In genomic region chr10:68103988-68104387, GRCm38 (mm10) we compare ENCODE assay signal across 10 mouse cellular contexts.
DNase-seq lines count a peak whose midpoint lies in the region; ATAC-seq lines count a peak whose summit lies in the region.
"Had no signal": no experiment of that assay in that cellular context is flagged by ENCODE, and none has a peak within 500 bp of the region (broad histone marks: within the 10 kb centered on the region; RNA-seq: fewer than 3 reads in every experiment).

No protein-coding gene starts in this region.

- H3K4me1 ChIP-seq in midbrain, embryonic 11.5 days (ENCODE audit: control insufficient read depth, insufficient read depth, low read length): peaks cover 5% of the 10 kb centered on the region; the same call in 1 of the 2 replicates
- H3K4me1 ChIP-seq in midbrain, embryonic 14.5 days (ENCODE audit: control insufficient read depth, insufficient read depth, low read length): peaks cover 31% of the 10 kb centered on the region
- H3K4me1 ChIP-seq in heart, embryonic 12.5 days (replicated peaks): peaks cover 39% of the 10 kb centered on the region

- H3K27me3 ChIP-seq in midbrain, embryonic 11.5 days (ENCODE audit: control insufficient read depth, insufficient read depth, low read length): no peaks in the 10 kb centered on the region
- H3K27me3 ChIP-seq in midbrain, embryonic 14.5 days (ENCODE audit: control insufficient read depth, insufficient read depth, low read length): no peaks in the 10 kb centered on the region
- H3K27me3 ChIP-seq in heart, embryonic 12.5 days (replicated peaks): no peaks in the 10 kb centered on the region

- WGBS in midbrain, embryonic 11.5 days: 81% methylated on average over 5 of the region's 5 CpGs
- WGBS in midbrain, embryonic 14.5 days: 74% methylated on average over 5 of the region's 5 CpGs
- 33% methylated on average over 5 of the region's 5 CpGs for WGBS in heart, embryonic 12.5 days

- H3K9ac ChIP-seq in midbrain, embryonic 11.5 days (ENCODE audit: low read length): no peak overlapping the region
- H3K9ac ChIP-seq in midbrain, embryonic 14.5 days (replicated peaks; ENCODE audit: low read length): no peak overlapping the region
- H3K9ac ChIP-seq in heart, embryonic 12.5 days: no peak overlapping the region

- intact Hi-C loops in heart, postnatal 14 days (cut with DNase I): no loop called here

- no peak overlapping the region for H3K4me2 ChIP-seq in midbrain, embryonic 11.5 days
- no peak overlapping the region for H3K4me2 ChIP-seq in midbrain, embryonic 14.5 days (ENCODE audit: low read length)
- H3K4me2 ChIP-seq in heart, embryonic 12.5 days: no peak overlapping the region

- H3K36me3 ChIP-seq in midbrain, embryonic 11.5 days (ENCODE audit: control insufficient read depth, insufficient read depth, low read length): no peaks in the 10 kb centered on the region
- H3K36me3 ChIP-seq in midbrain, embryonic 14.5 days (ENCODE audit: control insufficient read depth, insufficient read depth, low read length): no peaks in the 10 kb centered on the region
- H3K36me3 ChIP-seq in heart, embryonic 12.5 days: peaks cover 33% of the 10 kb centered on the region

- 0 out of 2 replicates have a peak, but pooled peaks have one; percentile 44 for ATAC-seq in midbrain, embryonic 11.5 days (ENCODE audit: low FRiP score)
- ATAC-seq in midbrain, embryonic 14.5 days (ENCODE audit: low FRiP score, low TSS enrichment): no peak
- ATAC-seq in heart, embryonic 12.5 days (ENCODE audit: insufficient number of reproducible peaks, low FRiP score): peak; percentile 61; the same call in 1 of the 2 replicates

- no peaks in the 10 kb centered on the region for H3K9me3 ChIP-seq in midbrain, embryonic 11.5 days (ENCODE audit: control insufficient read depth, low read length)
- no peaks in the 10 kb centered on the region for H3K9me3 ChIP-seq in midbrain, embryonic 14.5 days (ENCODE audit: control insufficient read depth, low read length)
- H3K9me3 ChIP-seq in heart, embryonic 12.5 days (replicated peaks): no peaks in the 10 kb centered on the region

- DNase-seq in heart, adult 18-20 months: peak; percentile 58 to 71
- no peak for DNase-seq in heart, postnatal 14 days
- no peak for DNase-seq in midbrain, embryonic 11.5 days (ENCODE audit: low spot score, missing footprints)
- DNase-seq in midbrain, embryonic 14.5 days: no peak
- DNase-seq in skeletal muscle tissue, adult 2 months (ENCODE audit: low read depth, low spot score): peak; percentile 67
- DNase-seq in spleen, postnatal 36 days (ENCODE audit: low spot score in 2 of 2): no peak
- DNase-seq in adrenal gland, adult 18-20 months (ENCODE audit: low spot score in 2 of 2): no peak
- DNase-seq: cerebellum, adult 18-20 months; thymus, postnatal 25 days had no signal

- no peak overlapping the region for H3K4me3 ChIP-seq in midbrain, embryonic 11.5 days (ENCODE audit: low read depth, low read length)
- H3K4me3 ChIP-seq in midbrain, embryonic 14.5 days (replicated peaks; ENCODE audit: low read depth, low read length): no peak overlapping the region
- H3K4me3 ChIP-seq in heart, embryonic 12.5 days: no peak overlapping the region

- H3K27ac ChIP-seq in midbrain, embryonic 11.5 days (ENCODE audit: low read depth, low read length): no peak overlapping the region
- H3K27ac ChIP-seq in midbrain, embryonic 14.5 days (replicated peaks; ENCODE audit: low read depth, low read length): no peak overlapping the region
- H3K27ac ChIP-seq in heart, embryonic 12.5 days (ENCODE audit: poor library complexity, severe bottlenecking): peak overlapping the region; percentile 73

Comparison
In these comparisons a context has a peak if more than half of its experiments do, and no peak if none do; other contexts are left out.
1. DNase-seq: peak in heart, adult 18-20 months (2 of 2) and skeletal muscle tissue, adult 2 months (single experiment); none in heart, postnatal 14 days (0 of 2), midbrain, embryonic 11.5 days (single experiment), midbrain, embryonic 14.5 days (single experiment), spleen, postnatal 36 days (0 of 2) and adrenal gland, adult 18-20 months (0 of 2).